Mouse (Mus musculus): ENCODE measurements around the gene Erp44. TPM values are rescaled to one million over a fixed set of nuclear protein-coding genes. Genes with fewer than 3 reads are reported as not detected.

Gene Erp44
- polyA plus RNA-seq, 1 experiment from 2014 or later = 49.2 TPM

DNA sequence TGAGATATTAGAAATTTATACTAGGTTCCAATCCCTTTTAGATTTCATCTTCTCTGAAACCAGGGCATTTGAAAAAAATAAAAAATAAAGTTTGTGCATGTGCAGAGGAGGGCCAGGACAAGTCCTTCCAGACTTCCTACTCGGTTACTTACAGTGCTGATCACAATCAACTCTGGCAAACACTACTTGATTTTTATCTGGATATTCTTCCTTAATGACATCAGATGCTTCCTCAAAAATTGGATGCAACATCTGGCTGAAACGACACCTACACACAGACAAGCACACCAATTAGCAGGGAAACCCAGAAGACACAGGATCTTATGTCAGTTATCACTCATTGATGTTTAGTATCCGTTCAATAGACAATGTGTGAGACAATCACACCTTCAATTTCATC is 42.6 kb downstream of the Erp44 start:
- WGBS (ENCODE audit: insufficient replicate concordance) = 68% methylated on average over 3 of the region's 3 CpGs
- no peaks in the 10 kb centered on the region for H3K9me3 ChIP-seq (replicated peaks)
- no peak for ATAC-seq (ENCODE audit: insufficient read depth)
- H3K4me1 ChIP-seq (replicated peaks) = no peaks in the 10 kb centered on the region
- H3K4me2 ChIP-seq = no peak overlapping the region
- H3K27ac ChIP-seq (replicated peaks) = no peak overlapping the region
- no peaks in the 10 kb centered on the region for H3K27me3 ChIP-seq
- no peak overlapping the region for H3K9ac ChIP-seq
- H3K4me3 ChIP-seq (replicated peaks) = no peak overlapping the region
- H3K36me3 ChIP-seq (replicated peaks) = peaks cover 6% of the 10 kb centered on the region; the same call in 1 of the 2 replicates

DNA sequence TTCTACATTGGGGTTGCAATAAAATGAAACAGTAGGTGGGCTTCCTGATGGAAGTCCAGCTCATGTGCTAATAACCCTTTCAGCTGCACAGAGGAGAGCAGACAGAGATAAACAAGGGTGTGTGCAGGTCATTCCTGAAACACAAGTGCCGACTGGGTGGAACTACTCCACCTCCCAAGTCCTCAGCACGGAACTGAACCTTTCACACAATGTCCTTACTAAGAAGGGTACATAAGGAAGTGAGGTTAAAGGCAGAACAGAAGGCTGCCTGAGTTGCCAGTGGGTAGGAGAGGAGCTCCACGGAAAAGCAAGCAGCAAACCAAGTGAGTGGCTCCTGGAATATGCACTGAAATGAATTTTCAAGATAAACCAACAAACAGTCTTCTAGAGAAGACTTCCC is 52.6 kb downstream of the Erp44 start:
- no peaks in the 10 kb centered on the region for H3K36me3 ChIP-seq (replicated peaks)
- no peak overlapping the region for H3K27ac ChIP-seq (replicated peaks)
- H3K4me1 ChIP-seq (replicated peaks) = no peaks in the 10 kb centered on the region
- H3K27me3 ChIP-seq = no peaks in the 10 kb centered on the region
- ATAC-seq (ENCODE audit: insufficient read depth) = no peak
- no peak overlapping the region for H3K4me2 ChIP-seq
- 50% methylated on average over 3 of the region's 3 CpGs for WGBS (ENCODE audit: insufficient replicate concordance)
- no peaks in the 10 kb centered on the region for H3K9me3 ChIP-seq (replicated peaks)
- H3K9ac ChIP-seq = no peak overlapping the region
- H3K4me3 ChIP-seq (replicated peaks) = no peak overlapping the region

DNA sequence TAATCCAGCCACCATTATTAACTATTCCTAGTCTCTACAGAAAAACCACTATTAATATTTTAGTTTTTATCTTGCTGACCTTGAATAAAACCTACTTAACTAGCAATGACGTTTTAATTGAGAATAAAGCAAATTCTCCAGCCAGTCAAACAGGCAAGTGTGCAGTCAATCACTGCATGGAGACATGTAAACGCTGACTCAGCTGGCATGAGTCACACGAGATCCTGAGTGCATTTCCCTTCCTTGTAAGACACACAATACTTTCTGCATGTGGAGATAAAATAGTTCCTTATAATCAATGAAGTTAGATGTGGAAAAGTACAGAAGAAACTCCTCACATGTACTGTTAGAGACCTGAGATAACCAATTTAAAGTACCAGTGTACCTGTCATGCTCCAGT is 53.8 kb downstream of the Erp44 start:
- 37% methylated on average over 3 of the region's 3 CpGs for WGBS (ENCODE audit: insufficient replicate concordance)
- no peak for ATAC-seq (ENCODE audit: insufficient read depth)
- no peak overlapping the region for H3K27ac ChIP-seq (replicated peaks)

DNA sequence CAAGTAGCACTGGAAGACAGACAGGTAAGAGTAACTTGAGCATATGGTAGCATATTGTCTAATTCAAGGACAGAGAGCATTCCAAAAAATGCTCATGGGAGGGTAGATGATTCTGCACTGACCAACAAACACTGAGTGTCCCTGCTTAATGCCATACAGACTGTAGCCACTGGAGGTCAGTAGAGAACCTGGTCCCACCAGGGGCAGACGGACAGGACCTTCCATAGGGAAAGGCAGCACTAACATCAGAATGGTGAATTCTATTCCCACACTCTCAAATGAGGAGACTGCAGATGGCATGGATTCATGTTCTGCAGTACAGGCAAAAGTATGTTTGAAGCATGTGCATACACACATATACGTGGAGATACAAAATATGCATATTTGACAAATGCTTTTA is 54.2 kb downstream of the Erp44 start:
- 0 out of 2 replicates have a peak, but pooled peaks have one; percentile 42 for ATAC-seq (ENCODE audit: insufficient read depth)
- no peak overlapping the region for H3K4me2 ChIP-seq
- no peaks in the 10 kb centered on the region for H3K9me3 ChIP-seq (replicated peaks)
- WGBS (ENCODE audit: insufficient replicate concordance) = 40% methylated on average over 2 of the region's 2 CpGs
- no peak overlapping the region for H3K27ac ChIP-seq (replicated peaks)
- no peaks in the 10 kb centered on the region for H3K27me3 ChIP-seq
- H3K4me3 ChIP-seq (replicated peaks) = no peak overlapping the region
- H3K9ac ChIP-seq = no peak overlapping the region
- H3K4me1 ChIP-seq (replicated peaks) = no peaks in the 10 kb centered on the region
- H3K36me3 ChIP-seq (replicated peaks) = no peaks in the 10 kb centered on the region

More for the DNA sequence above, 53.8 kb downstream of the Erp44 start:
- Histone ChIP-seq H3K4me1 (replicated peaks) (no peaks in the 10 kb centered on the region), H3K9me3 (replicated peaks) (no peaks in the 10 kb centered on the region), H3K9ac (no peak overlapping the region), H3K4me3 (replicated peaks) (no peak overlapping the region), H3K36me3 (replicated peaks) (no peaks in the 10 kb centered on the region), H3K27me3 (no peaks in the 10 kb centered on the region), H3K4me2 (no peak overlapping the region)

DNA sequence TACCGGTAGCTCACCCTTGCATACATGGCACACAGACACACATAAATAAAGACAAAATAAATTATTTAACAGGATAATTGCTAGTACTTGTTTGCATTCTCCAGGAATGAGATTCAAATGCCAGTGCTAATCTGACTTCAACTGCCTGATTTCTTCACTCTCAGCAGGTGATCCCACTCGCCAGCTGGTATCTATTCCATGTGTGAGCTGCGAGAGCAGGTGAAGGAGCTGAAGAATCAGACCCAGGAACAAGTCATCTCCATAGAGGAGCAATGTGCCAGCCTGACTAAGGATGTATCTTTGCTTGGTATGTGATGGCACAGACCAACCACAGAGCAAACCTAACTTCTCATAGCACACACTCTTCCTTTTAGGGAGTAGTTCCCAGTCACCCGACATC is 75.8 kb downstream of the Erp44 start:
- Histone ChIP-seq H3K4me1 (replicated peaks) (no peaks in the 10 kb centered on the region), H3K9me3 (replicated peaks) (no peaks in the 10 kb centered on the region), H3K4me3 (replicated peaks) (no peak overlapping the region), H3K9ac (no peak overlapping the region), H3K27ac (replicated peaks) (no peak overlapping the region), H3K27me3 (no peaks in the 10 kb centered on the region), H3K36me3 (replicated peaks) (peaks cover 17% of the 10 kb centered on the region), H3K4me2 (no peak overlapping the region)
- WGBS (ENCODE audit: insufficient replicate concordance) = 69% methylated on average over 4 of the region's 4 CpGs
- ATAC-seq (ENCODE audit: insufficient read depth) = no peak

DNA sequence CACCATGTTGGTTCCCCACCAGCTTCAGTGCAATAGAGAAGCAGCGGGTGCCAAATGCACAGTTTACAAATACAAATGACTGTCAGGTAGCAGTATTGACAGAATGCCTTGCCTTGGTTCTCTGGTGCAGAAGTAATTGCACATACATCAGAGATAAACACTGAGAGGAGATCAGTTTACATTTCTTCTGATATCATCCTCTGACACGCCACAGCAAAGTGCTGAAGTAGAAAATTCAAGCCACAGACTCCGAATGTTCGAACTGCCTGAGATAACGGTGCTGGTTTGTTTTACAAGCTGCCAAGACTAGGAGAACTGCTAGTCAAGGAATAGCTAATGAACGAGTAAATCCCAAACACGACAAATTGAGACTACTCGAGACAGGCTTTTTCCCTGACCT is 80.9 kb downstream of the Erp44 start:
- Histone ChIP-seq H3K9me3 (replicated peaks) (no peaks in the 10 kb centered on the region), H3K4me1 (replicated peaks) (no peaks in the 10 kb centered on the region), H3K9ac (no peak overlapping the region), H3K4me3 (replicated peaks) (no peak overlapping the region), H3K27ac (replicated peaks) (no peak overlapping the region), H3K27me3 (no peaks in the 10 kb centered on the region), H3K36me3 (replicated peaks) (peaks cover 12% of the 10 kb centered on the region), H3K4me2 (no peak overlapping the region)
- ATAC-seq (ENCODE audit: insufficient read depth) = no peak
- WGBS (ENCODE audit: insufficient replicate concordance) = 67% methylated on average over 8 of the region's 8 CpGs

DNA sequence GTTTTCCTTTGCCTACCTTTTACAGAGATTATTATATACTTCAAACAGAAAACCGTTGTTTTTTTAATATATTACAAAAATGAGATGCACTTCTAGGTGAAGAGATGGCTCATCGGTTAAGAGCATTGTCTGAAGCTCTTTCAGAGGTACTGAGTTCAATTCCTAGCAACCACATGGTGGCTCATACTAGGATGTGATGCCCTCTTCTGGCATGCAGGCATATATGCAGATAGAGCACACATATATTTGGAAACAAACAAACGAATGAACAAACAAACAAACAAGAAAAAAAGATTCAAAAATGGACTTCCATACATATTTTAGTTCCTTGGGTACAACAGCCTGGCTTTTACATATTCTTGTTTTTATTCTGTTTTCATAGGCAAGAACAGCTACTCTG is 81.4 kb downstream of the Erp44 start:
- WGBS (ENCODE audit: insufficient replicate concordance) = 71% methylated on average over 3 of the region's 3 CpGs
- no peak overlapping the region for H3K27ac ChIP-seq (replicated peaks)
- H3K4me2 ChIP-seq = no peak overlapping the region
- H3K9me3 ChIP-seq (replicated peaks) = no peaks in the 10 kb centered on the region
- H3K4me3 ChIP-seq (replicated peaks) = no peak overlapping the region
- H3K36me3 ChIP-seq (replicated peaks) = peaks cover 8% of the 10 kb centered on the region; the same call in 1 of the 2 replicates
- no peak for ATAC-seq (ENCODE audit: insufficient read depth)
- H3K9ac ChIP-seq = no peak overlapping the region
- no peaks in the 10 kb centered on the region for H3K27me3 ChIP-seq
- H3K4me1 ChIP-seq (replicated peaks) = no peaks in the 10 kb centered on the region

DNA sequence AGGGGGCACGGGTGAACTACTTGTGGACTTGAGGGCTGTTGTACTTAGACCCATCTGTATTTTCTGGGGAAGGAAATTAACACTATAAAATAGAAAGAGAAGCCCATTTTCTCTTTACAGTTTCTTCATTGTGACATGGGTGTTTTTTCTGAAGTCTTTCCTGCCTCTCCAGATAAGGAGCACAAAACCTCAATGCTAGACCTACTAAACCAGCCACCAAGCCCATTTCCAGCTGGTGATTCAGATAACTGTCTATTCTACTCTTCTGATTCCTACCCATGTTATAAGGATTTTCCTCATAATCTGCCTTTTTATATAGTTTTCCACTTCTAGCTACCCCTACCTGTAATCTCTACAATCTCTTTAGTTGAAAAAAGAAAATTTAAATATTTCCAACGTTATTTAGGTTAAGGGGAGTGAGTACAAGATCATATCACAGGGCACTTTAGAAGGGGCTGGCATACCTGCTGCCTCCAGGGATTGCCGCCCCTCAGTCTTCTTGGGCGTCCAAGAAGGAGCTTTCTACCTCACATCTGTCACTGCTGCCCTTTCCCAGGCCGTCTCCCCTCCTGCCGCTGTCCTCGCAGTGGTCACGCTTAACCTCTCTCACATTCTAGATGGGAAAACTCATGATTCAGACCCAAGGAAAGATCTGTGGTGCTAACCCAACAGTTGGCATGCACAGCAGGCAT is 97.1 kb downstream of the Erp44 start:
- H3K4me3 ChIP-seq (replicated peaks) = no peak overlapping the region
- ATAC-seq (ENCODE audit: insufficient read depth) = no peak
- no peaks in the 10 kb centered on the region for H3K9me3 ChIP-seq (replicated peaks)
- no peaks in the 10 kb centered on the region for H3K27me3 ChIP-seq
- no peak overlapping the region for H3K27ac ChIP-seq (replicated peaks)
- H3K4me1 ChIP-seq (replicated peaks) = peaks cover 18% of the 10 kb centered on the region
- 58% methylated on average over 8 of the region's 8 CpGs for WGBS (ENCODE audit: insufficient replicate concordance)
- H3K4me2 ChIP-seq = no peak overlapping the region
- H3K36me3 ChIP-seq (replicated peaks) = peaks cover 15% of the 10 kb centered on the region
- no peak overlapping the region for H3K9ac ChIP-seq

DNA sequence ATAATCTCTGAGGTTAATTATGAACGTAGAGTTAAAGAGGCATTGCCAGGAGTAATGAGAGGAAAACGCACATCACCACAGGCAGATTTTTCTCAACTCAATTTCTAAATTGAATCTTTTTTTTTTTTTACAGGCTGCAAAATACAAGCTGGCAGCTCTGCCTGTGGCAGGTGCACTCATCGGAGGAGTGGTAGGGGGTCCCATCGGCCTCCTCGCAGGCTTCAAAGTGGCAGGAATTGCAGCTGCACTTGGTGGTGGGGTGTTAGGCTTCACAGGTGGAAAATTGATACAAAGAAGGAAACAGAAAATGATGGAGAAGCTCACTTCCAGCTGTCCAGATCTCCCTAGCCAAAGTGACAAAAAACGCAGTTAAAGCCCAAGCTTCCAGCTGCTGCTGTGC is 98.0 kb downstream of the Erp44 start:
- Histone ChIP-seq H3K27me3 (no peaks in the 10 kb centered on the region), H3K4me3 (replicated peaks) (no peak overlapping the region), H3K9me3 (replicated peaks) (no peaks in the 10 kb centered on the region), H3K4me2 (no peak overlapping the region), H3K9ac (no peak overlapping the region), H3K36me3 (replicated peaks) (peaks cover 15% of the 10 kb centered on the region), H3K27ac (replicated peaks) (no peak overlapping the region), H3K4me1 (replicated peaks) (peaks cover 18% of the 10 kb centered on the region)
- no peak for ATAC-seq (ENCODE audit: insufficient read depth)
- 79% methylated on average over 6 of the region's 6 CpGs for WGBS (ENCODE audit: insufficient replicate concordance)

DNA sequence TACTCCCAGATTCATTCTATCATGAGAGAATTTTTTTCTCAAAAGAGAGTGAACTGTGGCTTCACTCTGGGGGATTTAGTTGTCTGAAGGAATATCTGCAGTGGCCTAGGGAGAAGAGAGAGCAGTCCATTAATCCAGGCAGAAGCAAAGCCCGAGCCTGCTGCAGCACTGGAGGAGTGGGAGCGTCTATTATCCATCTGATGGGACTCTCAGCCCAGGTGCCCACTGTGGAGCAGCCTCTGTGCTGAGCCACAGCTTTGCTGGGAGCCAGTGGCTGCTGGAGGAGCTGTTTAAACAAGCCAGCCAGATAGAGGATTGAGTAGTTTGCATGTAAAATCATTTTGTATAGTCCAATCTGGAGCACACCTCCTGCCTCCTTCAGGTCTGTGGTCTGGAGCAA is 98.4 kb downstream of the Erp44 start:
- WGBS (ENCODE audit: insufficient replicate concordance) = 64% methylated on average over 2 of the region's 2 CpGs
- Histone ChIP-seq H3K27me3 (no peaks in the 10 kb centered on the region), H3K4me1 (replicated peaks) (peaks cover 18% of the 10 kb centered on the region), H3K9me3 (replicated peaks) (no peaks in the 10 kb centered on the region), H3K4me2 (no peak overlapping the region), H3K9ac (no peak overlapping the region), H3K36me3 (replicated peaks) (peaks cover 15% of the 10 kb centered on the region), H3K27ac (replicated peaks) (no peak overlapping the region), H3K4me3 (replicated peaks) (no peak overlapping the region)
- no peak for ATAC-seq (ENCODE audit: insufficient read depth)

DNA sequence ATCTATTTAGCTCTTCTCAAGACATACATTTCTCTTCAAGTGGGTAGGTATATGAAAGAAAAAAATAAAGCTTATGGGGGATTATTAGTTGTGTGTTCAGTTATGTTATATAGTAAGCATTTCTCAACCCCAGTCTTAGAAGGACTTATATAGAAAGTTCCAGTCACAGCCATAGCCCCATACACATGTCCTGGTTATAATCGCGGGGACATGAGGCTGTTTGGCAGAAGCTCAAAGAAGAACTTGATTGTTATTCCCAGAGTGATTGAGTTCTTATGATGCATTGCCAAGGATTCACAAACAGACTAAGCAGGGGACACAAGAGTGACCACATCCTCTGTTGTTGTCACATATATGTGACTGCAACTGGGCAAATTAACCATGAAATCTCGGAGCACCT is 103.7 kb downstream of the Erp44 start:
- Histone ChIP-seq H3K9ac (no peak overlapping the region), H3K4me3 (replicated peaks) (no peak overlapping the region), H3K9me3 (replicated peaks) (no peaks in the 10 kb centered on the region), H3K4me2 (no peak overlapping the region), H3K4me1 (replicated peaks) (no peaks in the 10 kb centered on the region), H3K27ac (replicated peaks) (no peak overlapping the region), H3K27me3 (no peaks in the 10 kb centered on the region), H3K36me3 (replicated peaks) (no peaks in the 10 kb centered on the region)
- ATAC-seq (ENCODE audit: insufficient read depth) = no peak
- WGBS (ENCODE audit: insufficient replicate concordance) = 87% methylated on average over 3 of the region's 3 CpGs

DNA sequence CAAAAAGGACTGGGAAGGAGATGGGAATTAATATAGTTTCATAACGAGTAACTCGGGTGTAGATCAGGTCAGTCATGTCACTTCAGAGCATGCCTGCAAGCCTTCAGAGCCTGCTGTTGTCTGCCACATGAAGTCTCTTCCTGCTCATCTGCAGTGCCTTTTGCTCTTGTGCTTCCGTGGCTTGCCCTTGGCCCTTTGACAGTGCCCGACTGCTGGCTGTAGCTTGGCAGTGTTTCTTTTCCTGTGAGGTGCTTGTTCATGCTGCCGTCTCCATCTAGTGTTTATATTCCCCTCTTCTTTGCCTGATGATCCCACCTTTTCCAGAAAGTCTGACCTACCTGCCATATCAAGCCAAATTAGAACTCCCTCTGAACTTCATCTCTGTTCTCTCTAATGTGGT is 115.5 kb downstream of the Erp44 start:
- Histone ChIP-seq H3K4me3 (replicated peaks) (no peak overlapping the region), H3K9me3 (replicated peaks) (no peaks in the 10 kb centered on the region), H3K27ac (replicated peaks) (no peak overlapping the region), H3K36me3 (replicated peaks) (peaks cover 25% of the 10 kb centered on the region), H3K4me1 (replicated peaks) (peaks cover 12% of the 10 kb centered on the region), H3K27me3 (no peaks in the 10 kb centered on the region), H3K4me2 (no peak overlapping the region), H3K9ac (no peak overlapping the region)
- no peak for ATAC-seq (ENCODE audit: insufficient read depth)
- 77% methylated on average over 5 of the region's 5 CpGs for WGBS (ENCODE audit: insufficient replicate concordance)
